Comparison of ENCODE assay signal across 23 mouse cellular contexts in the genomic region with DNA sequence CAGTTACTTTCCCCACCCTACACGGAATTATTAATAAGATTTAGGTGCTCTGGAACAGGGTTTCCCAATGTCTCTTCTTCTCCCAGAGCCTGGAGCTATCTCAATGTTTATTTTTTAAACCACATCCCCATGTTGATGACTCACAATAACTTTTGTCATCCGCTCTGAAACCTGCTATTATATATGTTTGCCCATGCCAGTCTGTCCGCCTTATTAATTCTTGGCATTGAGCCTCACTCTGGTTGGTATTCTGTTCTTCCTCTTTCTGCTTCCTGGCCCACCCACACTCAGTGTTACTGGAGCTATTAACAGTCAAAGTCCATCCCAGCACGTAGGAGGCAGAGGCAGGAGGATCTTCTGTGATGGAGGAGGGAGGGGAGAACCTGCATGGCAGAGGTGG. TPM values are rescaled to one million over a fixed set of nuclear protein-coding genes. Genes with fewer than 3 reads are reported as not detected.
DNase-seq lines count a peak whose midpoint lies in the region; ATAC-seq and TF ChIP-seq lines count a peak whose summit lies in the region.
"Had no signal": no experiment of that assay in that cellular context is flagged by ENCODE, and none has a peak within 500 bp of the region (broad histone marks: within the 10 kb centered on the region; RNA-seq: fewer than 3 reads in every experiment).

No protein-coding gene starts in this region.

- peak; percentile 6 for DNase-seq in cerebellum, adult 8-10 months
- DNase-seq in cerebellum, postnatal 25 days, result no peak
- DNase-seq in 416B (ENCODE audit: low read depth), result peak; percentile 98
- DNase-seq in frontal cortex, postnatal 36 days (ENCODE audit: low spot score in 2 of 2), result no peak
- DNase-seq: cerebellum, postnatal 14 days; gastrocnemius, postnatal 25 days; kidney, postnatal 36 days; left cerebral cortex, postnatal 4 days; liver; liver, postnatal 0 days; lung, postnatal 10 days; right cerebral cortex, postnatal 4 days; thymus, postnatal 25 days had no signal

- TF ChIP-seq POLR2A in bone marrow macrophage, adult 2 months (IDR thresholded peaks at IDR 0.05; ENCODE audit: borderline replicate concordance, low read depth, low read length), result no peak

- H3K4me1 ChIP-seq in bone marrow macrophage, adult 2 months (ENCODE audit: control insufficient read depth, insufficient read depth, low read length), result peaks cover 25% of the 10 kb centered on the region
- peaks cover 5% of the 10 kb centered on the region for H3K4me1 ChIP-seq in midbrain, embryonic 13.5 days (replicated peaks)

- no peak overlapping the region for H3K4me3 ChIP-seq in bone marrow macrophage, adult 2 months (ENCODE audit: insufficient read depth, low read length)
- no peak overlapping the region for H3K4me3 ChIP-seq in midbrain, embryonic 13.5 days (replicated peaks)
- H3K4me3 ChIP-seq: forebrain, embryonic 13.5 days; heart, embryonic 10.5 days; hindbrain, embryonic 12.5 days; intestine, embryonic 15.5 days; left cerebral cortex, adult 2 months had no signal

- no peak overlapping the region for H3K4me2 ChIP-seq in midbrain, embryonic 13.5 days (replicated peaks)
- H3K4me2 ChIP-seq: forebrain, embryonic 13.5 days; hindbrain, embryonic 12.5 days; intestine, embryonic 15.5 days had no signal

- no peaks in the 10 kb centered on the region for H3K9me3 ChIP-seq in midbrain, embryonic 13.5 days
- H3K9me3 ChIP-seq: forebrain, embryonic 13.5 days; heart, embryonic 10.5 days; hindbrain, embryonic 12.5 days; intestine, embryonic 15.5 days had no signal

- H3K27me3 ChIP-seq in midbrain, embryonic 13.5 days, result peaks cover 8% of the 10 kb centered on the region; the same call in 1 of the 2 replicates
- H3K27me3 ChIP-seq: forebrain, embryonic 13.5 days; intestine, embryonic 15.5 days had no signal

- no peaks in the 10 kb centered on the region for H3K36me3 ChIP-seq in midbrain, embryonic 13.5 days
- H3K36me3 ChIP-seq: heart, embryonic 10.5 days; hindbrain, embryonic 12.5 days; intestine, embryonic 15.5 days had no signal

- H3K9ac ChIP-seq in midbrain, embryonic 13.5 days (replicated peaks), result no peak overlapping the region
- H3K9ac ChIP-seq: forebrain, embryonic 13.5 days; hindbrain, embryonic 12.5 days; intestine, embryonic 15.5 days; liver, postnatal 0 days had no signal

- WGBS in midbrain, embryonic 13.5 days, result 81% methylated on average over 4 of the region's 4 CpGs

- TF ChIP-seq CTCF in bone marrow macrophage, adult 2 months (IDR thresholded peaks at IDR 0.05; ENCODE audit: low read depth, low read length), result no peak

- ATAC-seq in megakaryocyte, adult 5-6 weeks (ENCODE audit: poor library complexity, severe bottlenecking), result peak; percentile 52; the same call in 1 of the 2 replicates
- no peak for ATAC-seq in midbrain, embryonic 13.5 days
- no peak for ATAC-seq in CD4-positive, CD25-positive, alpha-beta regulatory T cell, adult 4 months
- ATAC-seq: forebrain, embryonic 13.5 days; intestine, embryonic 15.5 days; liver, postnatal 0 days had no signal

- H3K27ac ChIP-seq in bone marrow macrophage, adult 2 months (ENCODE audit: insufficient read depth, low read depth, low read length), result peak overlapping the region; percentile 51
- H3K27ac ChIP-seq in midbrain, embryonic 13.5 days, result no peak overlapping the region
- H3K27ac ChIP-seq: forebrain, embryonic 13.5 days; heart, embryonic 10.5 days; hindbrain, embryonic 12.5 days; intestine, embryonic 15.5 days; left cerebral cortex, adult 2 months had no signal

RNA-seq across cellular contexts. Expression of a gene that starts 1.4 kb away (rescaled TPM):
- polyA plus RNA-seq in bone marrow macrophage, adult 2 months (2012; ENCODE audit: insufficient read depth, insufficient read length, missing spikeins), result 2.4 and 4.2 TPM in 2 replicates
- 9.4 and 10.9 TPM in 2 replicates for total RNA-seq in megakaryocyte, adult 5-6 weeks (2015)
- 2.1 and 4.6 TPM in 2 replicates for total RNA-seq in megakaryocyte, adult 5-6 weeks (2017)
- 14.6 and 16.6 TPM in 2 replicates for polyA plus RNA-seq in midbrain, embryonic 13.5 days (2015; fragmentation: Nextera tagmentation; extraction: Ambion mirVana)
- polyA plus RNA-seq in CD4-positive, CD25-positive, alpha-beta regulatory T cell, adult 4 months (2017; shearing (Covaris generic)), result not detected

RNA-seq across cellular contexts. Expression of a gene that starts 18.6 kb away (rescaled TPM):
- 1.7 and 5.0 TPM in 2 replicates for polyA plus RNA-seq in bone marrow macrophage, adult 2 months (2012; ENCODE audit: insufficient read depth, insufficient read length, missing spikeins)
- total RNA-seq in megakaryocyte, adult 5-6 weeks (2015), result 18.0 and 21.1 TPM in 2 replicates
- total RNA-seq in megakaryocyte, adult 5-6 weeks (2017), result 12.0 and 19.5 TPM in 2 replicates
- polyA plus RNA-seq in midbrain, embryonic 13.5 days (2015; fragmentation: Nextera tagmentation; extraction: Ambion mirVana), result 1.2 and 1.7 TPM in 2 replicates
- polyA plus RNA-seq in CD4-positive, CD25-positive, alpha-beta regulatory T cell, adult 4 months (2017; shearing (Covaris generic)), result not detected
- total RNA-seq: left cerebral cortex, postnatal 4 days; midbrain, postnatal 0 days had no signal

RNA-seq across cellular contexts. Expression of a gene that starts 36.3 kb away (rescaled TPM):
- polyA plus RNA-seq in bone marrow macrophage, adult 2 months (2012; ENCODE audit: insufficient read depth, insufficient read length, missing spikeins), result 55.3 and 61.5 TPM in 2 replicates
- total RNA-seq in megakaryocyte, adult 5-6 weeks (2015), result 37.3 and 37.8 TPM in 2 replicates
- 109 and 112 TPM in 2 replicates for total RNA-seq in megakaryocyte, adult 5-6 weeks (2017)
- 57.1 and 59.4 TPM in 2 replicates for polyA plus RNA-seq in midbrain, embryonic 13.5 days (2015; fragmentation: Nextera tagmentation; extraction: Ambion mirVana)
- polyA plus RNA-seq in CD4-positive, CD25-positive, alpha-beta regulatory T cell, adult 4 months (2017; shearing (Covaris generic)), result 10 to 100 TPM; 37.3 to 46.3 TPM

Comparison
In these comparisons a context has a peak if more than half of its experiments do, and no peak if none do; other contexts are left out.
1. DNase-seq: peak in cerebellum, adult 8-10 months (single experiment) and 416B (single experiment); none in cerebellum, postnatal 25 days (0 of 2) and frontal cortex, postnatal 36 days (0 of 2).